Mouse (Mus musculus) midbrain, embryonic 11.5 days (tissue): ENCODE measurements at regions not wholly inside any gene's neighbourhood (a gene's known extent, or its start where the extent isn't known, plus 50 kb on each side); places are given as distances from the start of the nearest gene placed in this dataset.

Source experiments
- ATAC-seq: fragments of 200-750 bp; cut with Nextera tagmentation; 2 replicates; pipeline ENCODE4 v1.8.0; 2017; ENCODE audit warnings: moderate TSS enrichment, moderate library complexity; ENCODE audit not compliant: low FRiP score
- DNase-seq: peaks from one replicate; pipeline ENCODE4 v3.0.0; 2015; ENCODE audit warnings: low spot score; ENCODE audit errors: missing footprints
- H3K27ac ChIP-seq: fragments of 300-500 bp; sonication (generic); 2 replicates; pipeline ENCODE4 v1.5.1; 2014; ENCODE audit warnings: low read depth, low read length
- H3K27me3 ChIP-seq: fragments of 300-500 bp; sonication (generic); 2 replicates; pipeline ENCODE4 v1.6.1; 2014; ENCODE audit warnings: mild to moderate bottlenecking, low read length, moderate library complexity, mixed read lengths; ENCODE audit not compliant: control insufficient read depth, insufficient read depth
- H3K36me3 ChIP-seq: fragments of 300-500 bp; sonication (generic); 2 replicates; pipeline ENCODE4 v1.6.1; 2014; ENCODE audit warnings: mild to moderate bottlenecking, low read length, moderate library complexity, mixed read lengths; ENCODE audit not compliant: control insufficient read depth, insufficient read depth
- H3K4me1 ChIP-seq: fragments of 300-500 bp; sonication (generic); 2 replicates; pipeline ENCODE4 v1.6.1; 2014; ENCODE audit warnings: low read length; ENCODE audit not compliant: control insufficient read depth, insufficient read depth
- H3K4me2 ChIP-seq: fragments of 300-500 bp; sonication (generic); 2 replicates; pipeline ENCODE4 v1.6.1; 2014; ENCODE audit warnings: mild to moderate bottlenecking, moderate library complexity
- H3K4me3 ChIP-seq: fragments of 300-500 bp; sonication (generic); 2 replicates; pipeline ENCODE4 v1.5.1; 2014; ENCODE audit warnings: low read depth, low read length
- H3K9ac ChIP-seq: fragments of 300-500 bp; sonication (generic); 2 replicates; pipeline ENCODE4 v1.6.1; 2014; ENCODE audit warnings: low read length
- H3K9me3 ChIP-seq: fragments of 300-500 bp; sonication (generic); 2 replicates; pipeline ENCODE4 v1.6.1; 2016; ENCODE audit warnings: low read length; ENCODE audit not compliant: control insufficient read depth
- WGBS: fragments of 180-500 bp; shearing (Covaris S2); extraction: QIAGEN DNeasy Blood & Tissue Kit; methylation state at CpG from one replicate; pipeline ENCODE4 v1.1.7; 2014; 5-methylcytosine and 5-hydroxymethylcytosine counted together

GRCm38 (mm10) chr16:47081896-47082295, 583.6 kb upstream of the Nectin3 start:
- DNase-seq (no peak), ATAC-seq (no peak)
- H3K9me3 ChIP-seq, result no peaks in the 10 kb centered on the region
- no peaks in the 10 kb centered on the region for H3K4me1 ChIP-seq
- WGBS, result 91% methylated on average over 4 of the region's 4 CpGs
- no peak overlapping the region for H3K27ac ChIP-seq
- no peak overlapping the region for H3K4me2 ChIP-seq
- H3K9ac ChIP-seq, result no peak overlapping the region
- H3K36me3 ChIP-seq, result no peaks in the 10 kb centered on the region
- H3K27me3 ChIP-seq, result no peaks in the 10 kb centered on the region
- H3K4me3 ChIP-seq, result no peak overlapping the region

GRCm38 (mm10) chr16:47080330-47080729, 582.0 kb upstream of the Nectin3 start:
- H3K27ac ChIP-seq, result no peak overlapping the region
- H3K4me2 ChIP-seq, result no peak overlapping the region
- no peaks in the 10 kb centered on the region for H3K4me1 ChIP-seq
- ATAC-seq, result no peak
- 78% methylated on average over 2 of the region's 2 CpGs for WGBS
- H3K36me3 ChIP-seq, result no peaks in the 10 kb centered on the region
- H3K9ac ChIP-seq, result no peak overlapping the region
- H3K9me3 ChIP-seq, result no peaks in the 10 kb centered on the region
- no peak for DNase-seq
- H3K27me3 ChIP-seq, result no peaks in the 10 kb centered on the region
- no peak overlapping the region for H3K4me3 ChIP-seq

- WGBS, result 80% methylated on average over 8 of the region's 8 CpGs
- H3K27me3 ChIP-seq, result no peaks in the 10 kb centered on the region
- no peak overlapping the region for H3K9ac ChIP-seq
- ATAC-seq (no peak), DNase-seq (no peak)
- H3K27ac ChIP-seq, result no peak overlapping the region
- H3K9me3 ChIP-seq, result no peaks in the 10 kb centered on the region
- no peaks in the 10 kb centered on the region for H3K36me3 ChIP-seq
- H3K4me3 ChIP-seq, result no peak overlapping the region
- H3K4me2 ChIP-seq, result no peak overlapping the region
- H3K4me1 ChIP-seq, result no peaks in the 10 kb centered on the region
Observed at GRCm38 (mm10) chr16:47059293-47059963, 561.1 kb upstream of the Nectin3 start.

- no peak for DNase-seq
- Histone ChIP-seq H3K36me3 (no peaks in the 10 kb centered on the region), H3K4me3 (no peak overlapping the region), H3K4me1 (no peaks in the 10 kb centered on the region), H3K27ac (no peak overlapping the region), H3K9me3 (no peaks in the 10 kb centered on the region), H3K9ac (no peak overlapping the region), H3K4me2 (no peak overlapping the region), H3K27me3 (no peaks in the 10 kb centered on the region)
- WGBS, result 83% methylated on average over 5 of the region's 5 CpGs
- no peak for ATAC-seq
Observed at GRCm38 (mm10) chr16:47058811-47059210, 560.5 kb upstream of the Nectin3 start.

GRCm38 (mm10) chr16:47025971-47026370, 527.6 kb upstream of the Nectin3 start:
- DNase-seq (no peak), ATAC-seq (no peak)
- H3K9ac ChIP-seq, result no peak overlapping the region
- no peaks in the 10 kb centered on the region for H3K27me3 ChIP-seq
- no peaks in the 10 kb centered on the region for H3K36me3 ChIP-seq
- no peaks in the 10 kb centered on the region for H3K4me1 ChIP-seq
- H3K9me3 ChIP-seq, result no peaks in the 10 kb centered on the region
- H3K4me3 ChIP-seq, result no peak overlapping the region
- H3K27ac ChIP-seq, result no peak overlapping the region
- H3K4me2 ChIP-seq, result no peak overlapping the region

GRCm38 (mm10) chr16:47017486-47017885, 519.2 kb upstream of the Nectin3 start:
- no peak overlapping the region for H3K4me2 ChIP-seq

GRCm38 (mm10) chr16:46982910-46983600, 484.7 kb upstream of the Nectin3 start:
- H3K27ac ChIP-seq, result no peak overlapping the region
- H3K27me3 ChIP-seq, result no peaks in the 10 kb centered on the region
- H3K9ac ChIP-seq, result no peak overlapping the region
- ATAC-seq (peak; percentile 92), DNase-seq (no peak)
- no peaks in the 10 kb centered on the region for H3K4me1 ChIP-seq
- no peak overlapping the region for H3K4me2 ChIP-seq
- H3K9me3 ChIP-seq, result no peaks in the 10 kb centered on the region
- 56% methylated on average over 6 of the region's 6 CpGs for WGBS
- H3K36me3 ChIP-seq, result no peaks in the 10 kb centered on the region
- H3K4me3 ChIP-seq, result no peak overlapping the region

More at GRCm38 (mm10) chr16:47017486-47017885, 519.2 kb upstream of the Nectin3 start:
- Histone ChIP-seq H3K4me1 (no peaks in the 10 kb centered on the region), H3K4me3 (no peak overlapping the region), H3K36me3 (no peaks in the 10 kb centered on the region), H3K27ac (no peak overlapping the region), H3K27me3 (no peaks in the 10 kb centered on the region), H3K9ac (no peak overlapping the region), H3K9me3 (no peaks in the 10 kb centered on the region)
- DNase-seq (no peak), ATAC-seq (no peak)
- WGBS, result 86% methylated on average over 3 of the region's 3 CpGs

- H3K9ac ChIP-seq, result no peak overlapping the region
- DNase-seq (no peak), ATAC-seq (peak; percentile 75)
- H3K9me3 ChIP-seq, result no peaks in the 10 kb centered on the region
- H3K4me3 ChIP-seq, result no peak overlapping the region
- 38% methylated on average over 5 of the region's 5 CpGs for WGBS
- no peaks in the 10 kb centered on the region for H3K4me1 ChIP-seq
- H3K36me3 ChIP-seq, result no peaks in the 10 kb centered on the region
- no peak overlapping the region for H3K27ac ChIP-seq
- no peaks in the 10 kb centered on the region for H3K27me3 ChIP-seq
- no peak overlapping the region for H3K4me2 ChIP-seq
Observed at GRCm38 (mm10) chr16:46982272-46982909, 484.1 kb upstream of the Nectin3 start.

- no peak overlapping the region for H3K27ac ChIP-seq
- 88% methylated on average over 7 of the region's 7 CpGs for WGBS
Observed at GRCm38 (mm10) chr16:46965741-46966140, 467.4 kb upstream of the Nectin3 start.

More at GRCm38 (mm10) chr16:46965741-46966140, 467.4 kb upstream of the Nectin3 start:
- Histone ChIP-seq H3K27me3 (no peaks in the 10 kb centered on the region), H3K9me3 (no peaks in the 10 kb centered on the region), H3K4me1 (no peaks in the 10 kb centered on the region), H3K4me2 (no peak overlapping the region), H3K36me3 (no peaks in the 10 kb centered on the region), H3K9ac (no peak overlapping the region), H3K4me3 (no peak overlapping the region)
- ATAC-seq (no peak), DNase-seq (no peak)
